Mouse (Mus musculus) liver, embryonic 13.5 days (tissue): ENCODE measurements around the gene Magix. TPM values are rescaled to one million over a fixed set of nuclear protein-coding genes. Genes with fewer than 3 reads are reported as not detected.

Experiments used
- ATAC-seq: fragments of 200-750 bp; cut with Nextera tagmentation; 2 replicates; pipeline ENCODE4 v1.8.0; 2017; ENCODE audit warnings: low read depth, mild to moderate bottlenecking, moderate number of reproducible peaks, moderate library complexity
- DNase-seq: peaks from one replicate; pipeline ENCODE4 v3.0.0; 2022
- H3K27ac ChIP-seq: fragments of 300-500 bp; sonication (generic); 2 replicates; pipeline ENCODE4 v1.5.1; 2015; ENCODE audit warnings: moderate library complexity, mild to moderate bottlenecking, inconsistent platforms
- H3K27me3 ChIP-seq: fragments of 300-500 bp; sonication (generic); 2 replicates; pipeline ENCODE4 v1.6.1; 2015; ENCODE audit warnings: mild to moderate bottlenecking, inconsistent platforms
- H3K36me3 ChIP-seq: fragments of 300-500 bp; sonication (generic); 2 replicates; pipeline ENCODE4 v1.6.1; 2015; ENCODE audit warnings: mild to moderate bottlenecking, inconsistent platforms
- H3K4me1 ChIP-seq: fragments of 300-500 bp; sonication (generic); replicated peaks from 2 replicates; pipeline ENCODE4 v1.6.1; 2015; ENCODE audit warnings: inconsistent platforms
- H3K4me2 ChIP-seq: fragments of 300-500 bp; sonication (generic); 2 replicates; pipeline ENCODE4 v1.6.1; 2015; ENCODE audit warnings: inconsistent platforms, mild to moderate bottlenecking, moderate library complexity
- H3K4me3 ChIP-seq: fragments of 300-500 bp; sonication (generic); replicated peaks from 2 replicates; pipeline ENCODE4 v1.5.1; 2015; ENCODE audit warnings: mild to moderate bottlenecking, inconsistent platforms
- H3K9ac ChIP-seq: fragments of 300-500 bp; sonication (generic); 2 replicates; pipeline ENCODE4 v1.6.1; 2015; ENCODE audit warnings: mild to moderate bottlenecking, inconsistent platforms
- H3K9me3 ChIP-seq: fragments of 300-500 bp; sonication (generic); replicated peaks from 2 replicates; pipeline ENCODE4 v1.6.1; 2016; ENCODE audit warnings: inconsistent platforms
- WGBS: fragments of 180-500 bp; shearing (Covaris S2); methylation state at CpG from one replicate; pipeline ENCODE4 v1.1.7; 2015; ENCODE audit not compliant: insufficient replicate concordance; 5-methylcytosine and 5-hydroxymethylcytosine counted together
- polyA plus RNA-seq: library from polyadenylated mRNA; unstranded; fragments of >200 nt; fragmentation: Nextera tagmentation; extraction: Ambion mirVana; gene quantifications from 2 replicates; pipeline ENCODE4 v1.2.1, GENCODE M21; 2015

The Magix gene
- polyA plus RNA-seq, 1 experiment from 2014 or later, result not detected

DNA sequence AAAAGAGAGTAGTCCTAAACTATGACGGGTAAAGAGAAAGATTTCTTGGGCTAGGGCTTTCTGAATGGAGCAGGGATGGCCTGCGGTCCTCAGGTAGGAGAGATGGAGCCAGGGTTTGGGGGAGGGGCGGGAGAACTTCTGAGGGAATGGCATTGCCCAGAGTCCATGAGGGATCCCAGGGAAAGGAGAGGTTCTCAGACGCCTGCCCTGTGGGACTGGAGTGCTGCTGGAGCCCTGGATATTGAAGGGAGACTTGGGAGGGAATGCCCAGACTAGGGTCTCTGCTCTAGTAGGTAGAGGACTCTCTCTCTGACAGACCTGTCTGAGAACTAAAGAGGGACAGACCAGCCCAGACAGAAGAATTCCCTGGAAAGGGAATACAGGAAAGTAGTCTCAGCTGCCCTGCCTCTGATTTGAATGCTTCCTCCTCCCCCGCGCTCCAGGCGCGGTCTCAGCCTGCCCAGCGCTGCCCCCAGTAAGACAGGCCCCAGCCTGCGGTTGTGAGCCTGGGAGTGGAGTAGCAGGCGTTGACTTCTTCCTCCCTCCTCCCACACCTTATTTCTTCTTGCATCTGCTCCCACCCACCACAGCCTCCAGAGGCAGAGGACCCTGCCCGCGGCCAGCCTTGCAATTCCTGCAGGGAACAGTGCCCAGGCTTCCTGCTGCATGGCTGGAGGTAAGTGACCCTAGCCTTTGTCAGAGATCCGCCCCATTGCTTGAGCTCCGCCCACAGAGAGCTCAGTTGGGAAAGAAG lies 22.8 kb downstream of the Magix start:
- Histone ChIP-seq H3K9ac (no peak overlapping the region), H3K27ac (no peak overlapping the region), H3K36me3 (no peaks in the 10 kb centered on the region), H3K4me3 (peak overlapping the region; percentile 54; the same call in 1 of the 2 replicates), H3K27me3 (no peaks in the 10 kb centered on the region), H3K4me2 (peak overlapping the region; percentile 60), H3K4me1 (peaks cover 8% of the 10 kb centered on the region; the same call in 1 of the 2 replicates), H3K9me3 (no peaks in the 10 kb centered on the region)
- DNase-seq (no peak), ATAC-seq (peak; percentile 45; the same call in 1 of the 2 replicates)
- 27% methylated on average over 15 of the region's 15 CpGs for WGBS

DNA sequence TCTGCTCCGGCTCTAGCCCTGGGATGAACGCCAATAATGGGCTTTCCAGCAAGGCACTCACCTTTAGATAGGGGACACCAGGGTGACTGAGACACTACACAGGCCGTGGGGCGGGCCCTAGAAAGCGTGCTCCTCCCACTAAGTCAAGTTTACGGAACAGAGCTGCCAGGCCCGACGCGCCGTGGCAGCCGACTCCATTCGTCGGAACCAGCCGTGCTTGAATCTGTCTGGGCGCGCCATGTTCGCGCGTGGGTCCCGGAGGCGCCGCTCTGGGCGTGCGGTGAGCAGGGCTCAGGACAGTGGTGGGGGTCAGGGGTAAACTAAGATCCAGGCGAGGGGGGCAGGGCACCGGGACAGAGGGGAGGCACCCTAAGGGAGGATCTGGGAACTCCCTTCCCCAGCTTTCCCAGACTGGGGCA lies 23.8 kb downstream of the Magix start, which contains the start of gene Prickle3:
Gene Prickle3, plus strand, starts transcription at position 40 of the 419 bp plus-strand sequence.
- peaks cover 8% of the 10 kb centered on the region; the same call in 1 of the 2 replicates for H3K4me1 ChIP-seq
- WGBS, result 13% methylated on average over 26 of the region's 26 CpGs
- ATAC-seq, result peak; percentile 68
- H3K4me2 ChIP-seq, result peak within 1 kb of the TSS; percentile 60
- peak within 1 kb of the TSS; percentile 54 for H3K4me3 ChIP-seq
- DNase-seq, result no peak
- H3K9ac ChIP-seq, result peak within 1 kb of the TSS; percentile 43; the same call in 1 of the 2 replicates
- H3K36me3 ChIP-seq, result no peaks in the 10 kb centered on the region
- H3K27ac ChIP-seq, result no peak within 1 kb of the TSS
- no peaks in the 10 kb centered on the region for H3K27me3 ChIP-seq
- no peaks in the 10 kb centered on the region for H3K9me3 ChIP-seq

DNA sequence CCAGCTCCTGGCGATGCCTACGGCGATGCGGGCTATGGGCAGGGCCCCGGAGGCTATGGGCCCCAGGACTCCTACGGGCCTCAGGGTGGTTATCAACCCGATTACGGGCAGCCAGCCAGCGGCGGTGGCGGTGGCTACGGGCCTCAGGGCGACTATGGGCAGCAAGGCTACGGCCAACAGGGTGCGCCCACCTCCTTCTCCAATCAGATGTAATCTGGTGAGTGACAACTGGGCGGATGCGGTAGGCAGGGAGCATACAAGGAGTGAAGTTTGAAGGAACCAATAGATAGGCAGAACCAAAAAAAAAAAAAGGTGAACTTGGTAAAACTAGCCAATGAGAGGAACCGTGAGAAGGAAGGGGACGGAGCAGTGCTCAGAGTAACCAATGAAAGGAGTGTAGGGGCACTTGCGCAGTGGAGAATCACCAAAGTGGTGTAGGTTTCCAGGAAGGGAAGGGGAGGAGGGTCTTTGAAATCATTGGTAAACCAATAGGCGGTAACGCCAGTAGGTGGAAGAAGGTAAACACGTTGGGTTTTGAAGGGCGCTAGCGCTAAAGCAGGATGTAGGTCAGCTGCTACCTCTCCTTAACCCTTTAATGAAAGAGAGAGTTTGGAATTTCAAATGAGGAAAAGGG lies 32.3 kb downstream of the Magix start:
- 11% methylated on average over 25 of the region's 25 CpGs for WGBS
- no peaks in the 10 kb centered on the region for H3K27me3 ChIP-seq

DNA sequence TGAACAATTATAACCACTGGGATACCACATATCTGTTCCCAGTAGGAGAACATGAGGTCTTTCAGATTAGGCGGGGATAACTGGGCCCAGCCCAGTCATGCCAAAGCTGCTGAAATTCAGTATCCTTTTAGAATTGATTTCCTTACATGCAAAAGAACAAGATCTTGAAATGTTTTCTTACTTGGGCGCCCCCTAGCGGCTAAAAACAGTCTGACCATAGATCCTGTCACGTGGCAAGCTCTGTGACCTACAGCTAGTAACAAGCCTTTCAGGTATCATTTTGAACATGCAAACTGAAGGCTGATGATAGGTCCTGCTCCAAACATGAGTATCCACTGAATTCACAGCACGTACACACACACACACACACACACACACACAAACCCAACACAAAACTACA lies 35.7 kb downstream of the Magix start:
- H3K9me3 ChIP-seq, result no peaks in the 10 kb centered on the region
- DNase-seq (peak; percentile 63), ATAC-seq (no peak)
- H3K27ac ChIP-seq, result no peak overlapping the region
- H3K9ac ChIP-seq, result no peak overlapping the region
- H3K27me3 ChIP-seq, result peaks cover 6% of the 10 kb centered on the region; the same call in 1 of the 2 replicates
- H3K4me1 ChIP-seq, result peaks cover 20% of the 10 kb centered on the region
- WGBS, result 5% methylated on average over 5 of the region's 5 CpGs
- no peak overlapping the region for H3K4me2 ChIP-seq
- no peak overlapping the region for H3K4me3 ChIP-seq
- no peaks in the 10 kb centered on the region for H3K36me3 ChIP-seq

More for the DNA sequence above, 32.3 kb downstream of the Magix start:
- peaks cover 15% of the 10 kb centered on the region for H3K4me1 ChIP-seq
- peak; percentile 94 for ATAC-seq
- peak; percentile 80 for DNase-seq
- peak overlapping the region; percentile 78 for H3K9ac ChIP-seq
- no peaks in the 10 kb centered on the region for H3K36me3 ChIP-seq
- peak overlapping the region; percentile 68 for H3K4me2 ChIP-seq
- H3K9me3 ChIP-seq, result no peaks in the 10 kb centered on the region
- H3K4me3 ChIP-seq, result peak overlapping the region; percentile 60
- peak overlapping the region; percentile 95 for H3K27ac ChIP-seq

DNA sequence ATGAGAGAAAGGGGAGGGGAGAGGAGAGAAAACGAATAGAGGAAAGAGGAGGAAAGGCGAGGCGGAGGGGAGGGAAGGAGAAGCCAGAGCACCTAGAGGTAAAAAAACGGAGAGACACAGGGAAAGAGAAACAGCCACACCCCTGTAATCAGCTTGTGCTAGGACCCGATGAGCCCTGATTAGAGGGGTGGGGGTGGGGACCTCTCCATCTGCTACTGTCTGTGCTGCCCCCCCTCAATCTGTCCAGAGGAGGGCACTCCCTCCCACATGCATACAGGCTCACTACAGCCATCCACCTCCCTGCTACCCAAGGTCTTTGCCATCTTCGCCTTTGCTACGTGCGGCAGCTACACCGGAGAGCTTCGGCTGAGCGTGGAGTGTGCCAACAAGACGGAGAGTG lies 40.3 kb downstream of the Magix start:
- no peak overlapping the region for H3K27ac ChIP-seq
- no peak overlapping the region for H3K9ac ChIP-seq
- peak; percentile 57 for ATAC-seq

DNA sequence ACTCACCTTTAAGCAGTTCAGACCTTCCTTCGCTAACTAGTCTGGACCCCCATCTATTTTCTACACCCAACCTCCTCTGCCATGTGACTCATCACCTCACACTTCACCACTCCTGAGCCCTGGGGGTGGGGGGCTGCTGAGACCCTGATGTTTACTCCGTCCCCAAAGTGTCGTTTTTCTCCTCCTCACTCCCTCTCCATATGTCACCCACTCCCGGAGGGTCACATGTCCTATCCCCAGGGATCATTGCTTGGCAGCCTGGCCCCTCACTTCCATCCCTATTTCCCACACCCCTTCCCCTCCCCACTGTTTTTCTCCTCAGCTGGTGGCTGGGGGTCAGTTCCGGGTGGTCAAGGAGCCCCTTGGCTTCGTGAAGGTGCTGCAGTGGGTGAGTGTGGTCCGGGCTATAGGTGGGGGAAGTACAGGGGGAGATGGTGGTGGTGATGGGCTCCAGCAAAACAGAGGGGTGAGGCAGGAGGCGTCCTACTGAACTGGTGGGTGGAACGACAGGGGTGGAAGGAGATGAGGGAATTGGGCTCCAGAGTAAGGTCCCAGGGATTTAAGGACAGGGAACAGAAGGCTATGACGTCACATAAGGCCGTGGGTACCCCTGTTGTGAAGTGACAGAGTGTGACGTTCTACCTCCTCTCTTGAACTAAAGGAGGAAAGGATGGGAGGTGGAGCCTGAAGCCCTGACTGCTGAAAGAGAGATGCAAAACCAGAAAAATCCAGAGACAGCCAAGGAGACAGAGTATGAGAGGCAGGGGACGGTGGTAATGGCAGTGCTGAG lies 41.3 kb downstream of the Magix start:
- no peak for DNase-seq
- Histone ChIP-seq H3K27ac (no peak overlapping the region), H3K4me3 (no peak overlapping the region), H3K27me3 (peaks cover 20% of the 10 kb centered on the region), H3K9ac (no peak overlapping the region), H3K4me1 (peaks cover 19% of the 10 kb centered on the region), H3K4me2 (no peak overlapping the region), H3K9me3 (no peaks in the 10 kb centered on the region), H3K36me3 (no peaks in the 10 kb centered on the region)
- ATAC-seq, result no peak
- WGBS, result 13% methylated on average over 13 of the region's 13 CpGs

More for the DNA sequence above, 40.3 kb downstream of the Magix start:
- H3K9me3 ChIP-seq, result no peaks in the 10 kb centered on the region
- H3K4me2 ChIP-seq, result peak overlapping the region; percentile 23; the same call in 1 of the 2 replicates
- no peaks in the 10 kb centered on the region for H3K36me3 ChIP-seq
- no peak for DNase-seq
- peaks cover 19% of the 10 kb centered on the region for H3K4me1 ChIP-seq
- 34% methylated on average over 12 of the region's 12 CpGs for WGBS
- H3K4me3 ChIP-seq, result no peak overlapping the region
- peaks cover 20% of the 10 kb centered on the region for H3K27me3 ChIP-seq

DNA sequence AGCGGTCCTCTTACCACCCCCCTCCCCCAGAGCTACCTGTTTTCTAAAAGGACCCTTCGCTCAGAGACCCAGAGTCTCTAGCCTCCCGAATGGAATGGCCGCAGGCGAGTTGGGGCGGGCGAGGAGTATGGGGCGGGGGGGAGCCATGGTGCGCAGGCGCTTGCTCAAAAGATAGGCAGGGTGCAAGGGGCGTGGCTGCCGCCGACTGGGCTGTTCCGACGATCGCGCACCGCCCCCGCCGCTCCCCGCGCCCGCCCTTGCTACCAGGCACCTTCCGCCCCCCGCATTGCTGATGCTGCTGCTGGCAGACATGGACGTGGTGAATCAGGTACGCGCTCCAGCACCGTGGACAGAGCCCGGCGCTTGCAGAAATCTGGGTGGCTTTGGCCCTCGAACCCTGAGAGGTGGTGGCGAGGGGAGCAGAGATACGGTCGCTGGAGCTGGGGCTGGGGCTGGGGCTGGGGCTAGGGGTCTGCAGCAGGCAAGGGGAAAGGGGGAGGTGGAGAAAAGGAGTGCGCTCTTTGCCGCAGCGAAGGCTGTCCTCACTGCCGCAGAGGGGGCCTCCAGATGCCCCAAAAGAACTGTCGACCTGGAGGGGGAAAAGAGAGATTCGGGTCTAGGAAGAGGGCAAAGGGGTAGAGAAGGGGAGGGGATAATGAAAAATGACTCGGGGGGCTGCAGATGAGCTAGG lies 42.5 kb downstream of the Magix start, which contains the start of gene Syp:
Gene Syp, plus strand, starts transcription at position 71 of the 691 bp plus-strand sequence.
- peaks cover 20% of the 10 kb centered on the region for H3K27me3 ChIP-seq
- no peak within 1 kb of the TSS for H3K27ac ChIP-seq
- H3K4me2 ChIP-seq, result peak within 1 kb of the TSS; percentile 60
- peak; percentile 89 for ATAC-seq
- no peaks in the 10 kb centered on the region for H3K36me3 ChIP-seq
- WGBS, result 19% methylated on average over 41 of the region's 42 CpGs
- peaks cover 19% of the 10 kb centered on the region for H3K4me1 ChIP-seq
- peak; percentile 80 for DNase-seq
- H3K9ac ChIP-seq, result peak within 1 kb of the TSS; percentile 37; the same call in 1 of the 2 replicates
- peak within 1 kb of the TSS; percentile 37 for H3K4me3 ChIP-seq
- no peaks in the 10 kb centered on the region for H3K9me3 ChIP-seq

DNA sequence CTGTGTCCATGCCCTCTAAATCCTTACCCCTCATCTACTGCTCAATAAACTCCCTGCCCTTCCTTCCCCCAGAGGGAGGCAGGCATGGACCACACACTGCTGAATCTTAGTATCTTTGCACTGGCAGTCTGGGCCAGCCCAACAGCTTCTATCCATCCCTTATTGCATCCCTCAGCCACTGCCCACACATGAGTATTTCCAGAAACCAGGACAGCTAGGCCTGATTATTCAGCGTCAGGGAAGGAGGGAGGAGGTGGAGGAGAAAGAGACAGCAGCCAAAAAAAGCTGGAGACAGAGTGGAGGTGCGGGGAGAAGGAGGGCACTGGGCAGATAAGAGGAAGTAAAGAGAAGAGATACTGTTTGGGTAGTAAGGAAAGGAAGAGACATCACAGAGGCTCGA lies 46.0 kb downstream of the Magix start:
- DNase-seq, result no peak
- H3K9me3 ChIP-seq, result no peaks in the 10 kb centered on the region
- ATAC-seq, result no peak
- H3K4me1 ChIP-seq, result peaks cover 12% of the 10 kb centered on the region
- H3K27ac ChIP-seq, result no peak overlapping the region
- 26% methylated on average over 3 of the region's 3 CpGs for WGBS
- H3K36me3 ChIP-seq, result no peaks in the 10 kb centered on the region
- no peak overlapping the region for H3K4me3 ChIP-seq
- H3K9ac ChIP-seq, result no peak overlapping the region
- no peak overlapping the region for H3K4me2 ChIP-seq
- H3K27me3 ChIP-seq, result peaks cover 13% of the 10 kb centered on the region

DNA sequence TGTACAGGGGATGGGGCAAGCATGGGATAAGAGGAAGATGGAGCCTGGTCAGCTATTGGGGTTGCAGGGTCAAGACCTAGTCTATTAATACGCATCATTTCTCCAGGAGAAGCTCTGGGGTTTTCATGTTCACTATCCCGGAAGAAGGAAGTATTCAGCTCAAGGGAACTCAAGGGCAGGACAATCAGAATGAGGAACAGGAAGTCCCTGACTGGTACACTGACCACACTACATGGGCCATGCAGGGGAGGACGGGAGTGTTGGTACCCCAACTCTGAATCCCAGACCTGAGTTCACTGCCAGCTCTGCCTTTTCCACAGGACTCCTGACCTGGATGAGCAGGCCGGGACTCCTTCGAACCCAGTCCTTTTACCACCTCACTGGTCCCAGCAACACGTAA lies 48.5 kb downstream of the Magix start:
- no peak for DNase-seq

More for the DNA sequence above, 48.5 kb downstream of the Magix start:
- no peak for ATAC-seq
- H3K9me3 ChIP-seq, result no peaks in the 10 kb centered on the region
- no peaks in the 10 kb centered on the region for H3K36me3 ChIP-seq
- no peak overlapping the region for H3K27ac ChIP-seq
- H3K4me3 ChIP-seq, result no peak overlapping the region
- no peak overlapping the region for H3K4me2 ChIP-seq
- H3K9ac ChIP-seq, result no peak overlapping the region
- no peaks in the 10 kb centered on the region for H3K27me3 ChIP-seq
- WGBS, result 67% methylated on average over 6 of the region's 6 CpGs
- no peaks in the 10 kb centered on the region for H3K4me1 ChIP-seq
